In genomic region chr1:92849491-92849890, GRCm38 (mm10) we compare ENCODE assay signal across 11 mouse cellular contexts. TPM values are rescaled to one million over a fixed set of nuclear protein-coding genes. Genes with fewer than 3 reads are reported as not detected.
DNase-seq lines count a peak whose midpoint lies in the region; ATAC-seq and TF ChIP-seq lines count a peak whose summit lies in the region.
"Had no signal": no experiment of that assay in that cellular context is flagged by ENCODE, and none has a peak within 500 bp of the region (broad histone marks: within the 10 kb centered on the region; RNA-seq: fewer than 3 reads in every experiment).

No protein-coding gene starts in this region.

- H3K27ac ChIP-seq in lung, postnatal 0 days (ENCODE audit: low read length) = no peak overlapping the region
- H3K27ac ChIP-seq in embryonic facial prominence, embryonic 13.5 days = 0 out of 2 replicates have a peak overlapping the region, but pooled peaks have one; percentile 64
- H3K27ac ChIP-seq in limb, embryonic 13.5 days = no peak overlapping the region
- H3K27ac ChIP-seq: liver, embryonic 15.5 days had no signal

- intact Hi-C loops in heart, postnatal 25 days (cut with DNase I) = no loop called here

- H3K27me3 ChIP-seq in lung, postnatal 0 days (replicated peaks; ENCODE audit: insufficient read depth, low read length) = no peaks in the 10 kb centered on the region
- H3K27me3 ChIP-seq in embryonic facial prominence, embryonic 13.5 days = no peaks in the 10 kb centered on the region
- no peaks in the 10 kb centered on the region for H3K27me3 ChIP-seq in limb, embryonic 13.5 days

- no peaks in the 10 kb centered on the region for H3K4me1 ChIP-seq in lung, postnatal 0 days (ENCODE audit: insufficient read depth, low read depth, low read length)
- H3K4me1 ChIP-seq in embryonic facial prominence, embryonic 13.5 days = peaks cover 49% of the 10 kb centered on the region
- peaks cover 48% of the 10 kb centered on the region for H3K4me1 ChIP-seq in limb, embryonic 13.5 days

- no peaks in the 10 kb centered on the region for H3K36me3 ChIP-seq in lung, postnatal 0 days (ENCODE audit: insufficient read depth, low read length)
- peaks cover 22% of the 10 kb centered on the region for H3K36me3 ChIP-seq in embryonic facial prominence, embryonic 13.5 days
- H3K36me3 ChIP-seq in limb, embryonic 13.5 days = peaks cover 21% of the 10 kb centered on the region
- H3K36me3 ChIP-seq: liver, embryonic 15.5 days had no signal

- no peak overlapping the region for H3K4me3 ChIP-seq in lung, postnatal 0 days (ENCODE audit: low read depth, low read length)
- peak overlapping the region; percentile 43 for H3K4me3 ChIP-seq in embryonic facial prominence, embryonic 13.5 days
- H3K4me3 ChIP-seq in limb, embryonic 13.5 days = 0 out of 2 replicates have a peak overlapping the region, but pooled peaks have one; percentile 45
- H3K4me3 ChIP-seq: liver, embryonic 15.5 days had no signal

- no peaks in the 10 kb centered on the region for H3K9me3 ChIP-seq in lung, postnatal 0 days (ENCODE audit: low read length)
- H3K9me3 ChIP-seq in embryonic facial prominence, embryonic 13.5 days = no peaks in the 10 kb centered on the region
- no peaks in the 10 kb centered on the region for H3K9me3 ChIP-seq in limb, embryonic 13.5 days
- H3K9me3 ChIP-seq: liver, embryonic 15.5 days had no signal

- H3K4me2 ChIP-seq in lung, postnatal 0 days (replicated peaks; ENCODE audit: low read depth, low read length) = peak overlapping the region; percentile 25; the same call in 1 of the 2 replicates
- H3K4me2 ChIP-seq in embryonic facial prominence, embryonic 13.5 days = peak overlapping the region; percentile 74
- H3K4me2 ChIP-seq in limb, embryonic 13.5 days (replicated peaks) = peak overlapping the region; percentile 73

- no peak for DNase-seq in lung, postnatal 0 days (ENCODE audit: low spot score)
- DNase-seq in lung, adult 18-20 months = no peak
- peak; percentile 28 for DNase-seq in retina, embryonic 14.5 days (ENCODE audit: low spot score)
- no peak for DNase-seq in cerebellum, adult 18-20 months
- DNase-seq in urinary bladder, adult 18-20 months (ENCODE audit: low spot score in 2 of 2) = no peak
- no peak for DNase-seq in heart, postnatal 25 days (ENCODE audit: low spot score)
- DNase-seq: heart, postnatal 4 days had no signal

- no peak for ATAC-seq in lung, postnatal 0 days
- ATAC-seq in embryonic facial prominence, embryonic 13.5 days (ENCODE audit: insufficient number of reproducible peaks, insufficient read depth, low FRiP score, low TSS enrichment, low read depth) = no peak
- ATAC-seq in limb, embryonic 13.5 days (ENCODE audit: low FRiP score, low read depth) = no peak

- H3K9ac ChIP-seq in lung, postnatal 0 days (replicated peaks; ENCODE audit: low read depth) = no peak overlapping the region
- H3K9ac ChIP-seq in embryonic facial prominence, embryonic 13.5 days = peak overlapping the region; percentile 66; the same call in 1 of the 2 replicates
- H3K9ac ChIP-seq in limb, embryonic 13.5 days = no peak overlapping the region
- H3K9ac ChIP-seq: liver, embryonic 15.5 days had no signal

- WGBS in lung, postnatal 0 days = 74% methylated on average over 2 of the region's 2 CpGs
- 77% methylated on average over 2 of the region's 2 CpGs for WGBS in embryonic facial prominence, embryonic 13.5 days
- 71% methylated on average over 2 of the region's 2 CpGs for WGBS in limb, embryonic 13.5 days

- peak; percentile 11; the same call in 1 of the 2 replicates for TF ChIP-seq CTCF in lung, postnatal 0 days (IDR thresholded peaks at IDR 0.05)

- TF ChIP-seq EP300 in lung, postnatal 0 days (IDR thresholded peaks at IDR 0.05) = no peak

RNA-seq across cellular contexts. Expression of gene Gpc1, which starts 18.0 kb away (rescaled TPM):
- polyA plus RNA-seq in lung, postnatal 0 days (2015; fragmentation: Nextera tagmentation; extraction: Ambion mirVana) = 11.0 and 12.5 TPM in 2 replicates
- 58.5 and 66.1 TPM in 2 replicates for polyA plus RNA-seq in embryonic facial prominence, embryonic 13.5 days (2015; fragmentation: Nextera tagmentation; extraction: Ambion mirVana)
- polyA plus RNA-seq in limb, embryonic 13.5 days (2015; fragmentation: Nextera tagmentation; extraction: Ambion mirVana) = 67.7 and 71.4 TPM in 2 replicates
- 100 to 1,000 TPM; 366 to 368 TPM for total RNA-seq in heart, postnatal 25 days (2021)

RNA-seq across cellular contexts. Expression of gene Ankmy1, which starts 53.2 kb away (rescaled TPM):
- 0.50 and 0.57 TPM in 2 replicates for polyA plus RNA-seq in lung, postnatal 0 days (2015; fragmentation: Nextera tagmentation; extraction: Ambion mirVana)
- 0.38 and 0.40 TPM in 2 replicates for polyA plus RNA-seq in embryonic facial prominence, embryonic 13.5 days (2015; fragmentation: Nextera tagmentation; extraction: Ambion mirVana)
- polyA plus RNA-seq in limb, embryonic 13.5 days (2015; fragmentation: Nextera tagmentation; extraction: Ambion mirVana) = 0.36 and 0.43 TPM in 2 replicates
- not detected for total RNA-seq in heart, postnatal 25 days (2021)
- polyA plus RNA-seq: small intestine, adult 2 months had no signal

RNA-seq across cellular contexts. Expression of gene Dusp28, which starts 57.3 kb away (rescaled TPM):
- polyA plus RNA-seq in lung, postnatal 0 days (2015; fragmentation: Nextera tagmentation; extraction: Ambion mirVana) = 16.3 and 18.3 TPM in 2 replicates
- 9.4 and 10.5 TPM in 2 replicates for polyA plus RNA-seq in embryonic facial prominence, embryonic 13.5 days (2015; fragmentation: Nextera tagmentation; extraction: Ambion mirVana)
- 11.9 and 12.4 TPM in 2 replicates for polyA plus RNA-seq in limb, embryonic 13.5 days (2015; fragmentation: Nextera tagmentation; extraction: Ambion mirVana)
- 10 to 100 TPM; 11.9 to 13.2 TPM for total RNA-seq in heart, postnatal 25 days (2021)
